In genomic region chr4:154981530-154981929, GRCm38 (mm10) we compare ENCODE assay signal across 7 mouse cellular contexts. TPM values are rescaled to one million over a fixed set of nuclear protein-coding genes. Genes with fewer than 3 reads are reported as not detected.
DNase-seq lines count a peak whose midpoint lies in the region; ATAC-seq and TF ChIP-seq lines count a peak whose summit lies in the region.

No protein-coding gene starts in this region.

- H3K9me3 ChIP-seq in embryonic facial prominence, embryonic 10.5 days = no peaks in the 10 kb centered on the region
- H3K9me3 ChIP-seq in hindbrain, embryonic 12.5 days (replicated peaks) = no peaks in the 10 kb centered on the region
- no peaks in the 10 kb centered on the region for H3K9me3 ChIP-seq in lung, postnatal 0 days (ENCODE audit: low read length)

- no peak overlapping the region for H3K4me3 ChIP-seq in embryonic facial prominence, embryonic 10.5 days
- H3K4me3 ChIP-seq in hindbrain, embryonic 12.5 days = no peak overlapping the region
- H3K4me3 ChIP-seq in lung, postnatal 0 days (ENCODE audit: low read depth, low read length) = no peak overlapping the region

- H3K27me3 ChIP-seq in embryonic facial prominence, embryonic 10.5 days (replicated peaks; ENCODE audit: low read depth, poor library complexity, severe bottlenecking) = peaks cover 28% of the 10 kb centered on the region
- peaks cover 18% of the 10 kb centered on the region; the same call in 1 of the 2 replicates for H3K27me3 ChIP-seq in hindbrain, embryonic 12.5 days
- no peaks in the 10 kb centered on the region for H3K27me3 ChIP-seq in lung, postnatal 0 days (replicated peaks; ENCODE audit: insufficient read depth, low read length)

- H3K9ac ChIP-seq in hindbrain, embryonic 12.5 days = no peak overlapping the region
- no peak overlapping the region for H3K9ac ChIP-seq in lung, postnatal 0 days (replicated peaks; ENCODE audit: low read depth)

- DNase-seq in Muller cell, postnatal 12 days (ENCODE audit: inconsistent ontology term) = peak; percentile 73
- peak; percentile 74 for DNase-seq in embryonic facial prominence, embryonic 10.5 days (ENCODE audit: low spot score)
- peak; percentile 61 to 74 for DNase-seq in layer of hippocampus, postnatal 36 days
- peak; percentile 76 for DNase-seq in lung, postnatal 0 days (ENCODE audit: low spot score)
- peak; percentile 78 to 86 for DNase-seq in right cerebral cortex, adult 2 months (ENCODE audit: low spot score in 2 of 2)

- H3K27ac ChIP-seq in embryonic facial prominence, embryonic 10.5 days (replicated peaks) = no peak overlapping the region
- H3K27ac ChIP-seq in hindbrain, embryonic 12.5 days = no peak overlapping the region
- H3K27ac ChIP-seq in lung, postnatal 0 days (ENCODE audit: low read length) = no peak overlapping the region

- peaks cover 44% of the 10 kb centered on the region for H3K4me1 ChIP-seq in embryonic facial prominence, embryonic 10.5 days
- H3K4me1 ChIP-seq in hindbrain, embryonic 12.5 days = peaks cover 21% of the 10 kb centered on the region
- no peaks in the 10 kb centered on the region for H3K4me1 ChIP-seq in lung, postnatal 0 days (ENCODE audit: insufficient read depth, low read depth, low read length)

- TF ChIP-seq EP300 in lung, postnatal 0 days (IDR thresholded peaks at IDR 0.05) = no peak

- TF ChIP-seq CTCF in lung, postnatal 0 days (IDR thresholded peaks at IDR 0.05) = peak; percentile 80

- ATAC-seq in CD4-positive, CD25-positive, alpha-beta regulatory T cell, adult 4 months = peak; percentile 74
- peak; percentile 49 for ATAC-seq in hindbrain, embryonic 12.5 days (ENCODE audit: low FRiP score)
- ATAC-seq in lung, postnatal 0 days = peak; percentile 63

- H3K4me2 ChIP-seq in hindbrain, embryonic 12.5 days (replicated peaks) = no peak overlapping the region
- H3K4me2 ChIP-seq in lung, postnatal 0 days (replicated peaks; ENCODE audit: low read depth, low read length) = no peak overlapping the region

- H3K36me3 ChIP-seq in embryonic facial prominence, embryonic 10.5 days (replicated peaks) = peaks cover 58% of the 10 kb centered on the region
- peaks cover 50% of the 10 kb centered on the region for H3K36me3 ChIP-seq in hindbrain, embryonic 12.5 days
- peaks cover 32% of the 10 kb centered on the region for H3K36me3 ChIP-seq in lung, postnatal 0 days (ENCODE audit: insufficient read depth, low read length)

- WGBS in embryonic facial prominence, embryonic 10.5 days = 47% methylated on average over 7 of the region's 7 CpGs
- 49% methylated on average over 7 of the region's 7 CpGs for WGBS in hindbrain, embryonic 12.5 days
- WGBS in lung, postnatal 0 days = 41% methylated on average over 7 of the region's 7 CpGs

RNA-seq across cellular contexts. Expression of gene Pank4, which starts 17.6 kb away (rescaled TPM):
- polyA plus RNA-seq in CD4-positive, CD25-positive, alpha-beta regulatory T cell, adult 4 months (2017; shearing (Covaris generic)) = 10 to 100 TPM; 40.8 to 61.1 TPM
- 49.2 and 50.1 TPM in 2 replicates for polyA plus RNA-seq in embryonic facial prominence, embryonic 10.5 days (2016; fragmentation: Nextera tagmentation; extraction: Ambion mirVana)
- polyA plus RNA-seq in hindbrain, embryonic 12.5 days (2016; fragmentation: Nextera tagmentation; extraction: Ambion mirVana) = 42.5 and 44.5 TPM in 2 replicates
- 10 to 100 TPM; 40.6 to 40.8 TPM for total RNA-seq in layer of hippocampus, postnatal 36 days (2021)
- 20.5 and 23.0 TPM in 2 replicates for polyA plus RNA-seq in lung, postnatal 0 days (2015; fragmentation: Nextera tagmentation; extraction: Ambion mirVana)

RNA-seq across cellular contexts. Expression of gene Hes5, which starts 20.8 kb away (rescaled TPM):
- under 1 TPM in 1 of 2 experiments, not detected in 1; 0.59 TPM for polyA plus RNA-seq in CD4-positive, CD25-positive, alpha-beta regulatory T cell, adult 4 months (2017; shearing (Covaris generic))
- polyA plus RNA-seq in embryonic facial prominence, embryonic 10.5 days (2016; fragmentation: Nextera tagmentation; extraction: Ambion mirVana) = 84.4 and 151 TPM in 2 replicates
- polyA plus RNA-seq in hindbrain, embryonic 12.5 days (2016; fragmentation: Nextera tagmentation; extraction: Ambion mirVana) = 293 and 329 TPM in 2 replicates
- total RNA-seq in layer of hippocampus, postnatal 36 days (2021) = 10 to 100 TPM; 17.6 to 28.1 TPM
- polyA plus RNA-seq in lung, postnatal 0 days (2015; fragmentation: Nextera tagmentation; extraction: Ambion mirVana) = 0.10 TPM in 1 of 2 replicates, not detected in the other

RNA-seq across cellular contexts. Expression of gene Tnfrsf14, which starts 53.2 kb away (rescaled TPM):
- polyA plus RNA-seq in CD4-positive, CD25-positive, alpha-beta regulatory T cell, adult 4 months (2017; shearing (Covaris generic)) = 10 to 100 TPM; 12.0 to 22.3 TPM
- 0.45 and 1.4 TPM in 2 replicates for polyA plus RNA-seq in embryonic facial prominence, embryonic 10.5 days (2016; fragmentation: Nextera tagmentation; extraction: Ambion mirVana)
- 0.79 and 0.97 TPM in 2 replicates for polyA plus RNA-seq in hindbrain, embryonic 12.5 days (2016; fragmentation: Nextera tagmentation; extraction: Ambion mirVana)
- total RNA-seq in layer of hippocampus, postnatal 36 days (2021) = 1 to 10 TPM in 1 of 2 experiments, under 1 TPM in 1; 0.60 to 1.1 TPM
- 1.5 and 2.1 TPM in 2 replicates for polyA plus RNA-seq in lung, postnatal 0 days (2015; fragmentation: Nextera tagmentation; extraction: Ambion mirVana)

Comparison
In these comparisons a context has a peak if more than half of its experiments do, and no peak if none do; other contexts are left out.
1. RNA of gene Hes5, which starts 20.8 kb away (polyA plus RNA-seq): 293 to 329 TPM in hindbrain, embryonic 12.5 days and 84.4 to 151 TPM in embryonic facial prominence, embryonic 10.5 days; 0.59 TPM in CD4-positive, CD25-positive, alpha-beta regulatory T cell, adult 4 months and 0.10 TPM in lung, postnatal 0 days; every median in the first group is over 10 times any median in the second.
2. Peak in every context shown above with its lines, with median percentiles within 50 percentile points of each other: ATAC-seq and DNase-seq.